Mouse (Mus musculus): ENCODE measurements around the gene Tinag. TPM values are rescaled to one million over a fixed set of nuclear protein-coding genes. Genes with fewer than 3 reads are reported as not detected.

The Tinag gene
- polyA plus RNA-seq, 1 experiment from 2014 or later = 7.4 TPM

GRCm38 (mm10) chr9:77035361-77035760 is 10.2 kb downstream of the Tinag start:
- H3K36me3 ChIP-seq (ENCODE audit: control insufficient read depth, insufficient read depth, low read length) = no peaks in the 10 kb centered on the region
- H3K27ac ChIP-seq (ENCODE audit: low read depth) = no peak overlapping the region
- H3K9me3 ChIP-seq (ENCODE audit: control insufficient read depth, low read length) = no peaks in the 10 kb centered on the region
- no peak for DNase-seq (ENCODE audit: low spot score)
- WGBS = 72% methylated on average over 2 of the region's 2 CpGs
- ATAC-seq (replicated peaks; ENCODE audit: low FRiP score, low TSS enrichment, low read depth) = no peak
- H3K4me2 ChIP-seq (ENCODE audit: low read length) = no peak overlapping the region
- no peak overlapping the region for H3K9ac ChIP-seq (ENCODE audit: low read length)
- H3K4me1 ChIP-seq (replicated peaks; ENCODE audit: control insufficient read depth, insufficient read depth, low read length) = no peaks in the 10 kb centered on the region
- H3K27me3 ChIP-seq (replicated peaks; ENCODE audit: control insufficient read depth, insufficient read depth, low read length) = no peaks in the 10 kb centered on the region
- no peak overlapping the region for H3K4me3 ChIP-seq (ENCODE audit: low read depth, low read length)

GRCm38 (mm10) chr9:77032430-77033154 is 13.0 kb downstream of the Tinag start:
- ATAC-seq (replicated peaks; ENCODE audit: low FRiP score, low TSS enrichment, low read depth) (no peak), DNase-seq (ENCODE audit: low spot score) (no peak)
- Histone ChIP-seq H3K9ac (ENCODE audit: low read length) (no peak overlapping the region), H3K36me3 (ENCODE audit: control insufficient read depth, insufficient read depth, low read length) (no peaks in the 10 kb centered on the region), H3K27ac (ENCODE audit: low read depth) (no peak overlapping the region), H3K9me3 (ENCODE audit: control insufficient read depth, low read length) (no peaks in the 10 kb centered on the region), H3K4me2 (ENCODE audit: low read length) (no peak overlapping the region), H3K27me3 (replicated peaks; ENCODE audit: control insufficient read depth, insufficient read depth, low read length) (no peaks in the 10 kb centered on the region), H3K4me1 (replicated peaks; ENCODE audit: control insufficient read depth, insufficient read depth, low read length) (no peaks in the 10 kb centered on the region), H3K4me3 (ENCODE audit: low read depth, low read length) (no peak overlapping the region)
- 61% methylated on average over 9 of the region's 9 CpGs for WGBS

GRCm38 (mm10) chr9:77025271-77025670 is 20.3 kb downstream of the Tinag start:
- no peaks in the 10 kb centered on the region for H3K9me3 ChIP-seq (ENCODE audit: control insufficient read depth, low read length)
- H3K4me1 ChIP-seq (replicated peaks; ENCODE audit: control insufficient read depth, insufficient read depth, low read length) = no peaks in the 10 kb centered on the region
- no peak overlapping the region for H3K4me2 ChIP-seq (ENCODE audit: low read length)
- no peak overlapping the region for H3K4me3 ChIP-seq (ENCODE audit: low read depth, low read length)
- 72% methylated on average over 2 of the region's 2 CpGs for WGBS
- no peak for DNase-seq (ENCODE audit: low spot score)
- no peak overlapping the region for H3K9ac ChIP-seq (ENCODE audit: low read length)
- H3K27ac ChIP-seq (ENCODE audit: low read depth) = no peak overlapping the region
- H3K27me3 ChIP-seq (replicated peaks; ENCODE audit: control insufficient read depth, insufficient read depth, low read length) = no peaks in the 10 kb centered on the region
- no peaks in the 10 kb centered on the region for H3K36me3 ChIP-seq (ENCODE audit: control insufficient read depth, insufficient read depth, low read length)
- ATAC-seq (replicated peaks; ENCODE audit: low FRiP score, low TSS enrichment, low read depth) = no peak

- no peaks in the 10 kb centered on the region for H3K27me3 ChIP-seq (replicated peaks; ENCODE audit: control insufficient read depth, insufficient read depth, low read length)
- ATAC-seq (replicated peaks; ENCODE audit: low FRiP score, low TSS enrichment, low read depth) = no peak
- H3K4me2 ChIP-seq (ENCODE audit: low read length) = no peak overlapping the region
- no peak overlapping the region for H3K4me3 ChIP-seq (ENCODE audit: low read depth, low read length)
- WGBS = 81% methylated on average over 4 of the region's 4 CpGs
- H3K27ac ChIP-seq (ENCODE audit: low read depth) = no peak overlapping the region
- DNase-seq (ENCODE audit: low spot score) = no peak
- H3K36me3 ChIP-seq (ENCODE audit: control insufficient read depth, insufficient read depth, low read length) = no peaks in the 10 kb centered on the region
- no peaks in the 10 kb centered on the region for H3K4me1 ChIP-seq (replicated peaks; ENCODE audit: control insufficient read depth, insufficient read depth, low read length)
- H3K9ac ChIP-seq (ENCODE audit: low read length) = no peak overlapping the region
- H3K9me3 ChIP-seq (ENCODE audit: control insufficient read depth, low read length) = no peaks in the 10 kb centered on the region
Observed at GRCm38 (mm10) chr9:77018935-77019334, 26.7 kb downstream of the Tinag start.

GRCm38 (mm10) chr9:76996021-76996420 is 49.6 kb downstream of the Tinag start:
- ATAC-seq (replicated peaks; ENCODE audit: low FRiP score, low TSS enrichment, low read depth) (no peak), DNase-seq (ENCODE audit: low spot score) (no peak)
- no peak overlapping the region for H3K4me2 ChIP-seq (ENCODE audit: low read length)
- H3K27ac ChIP-seq (ENCODE audit: low read depth) = no peak overlapping the region
- no peaks in the 10 kb centered on the region for H3K4me1 ChIP-seq (replicated peaks; ENCODE audit: control insufficient read depth, insufficient read depth, low read length)
- H3K9ac ChIP-seq (ENCODE audit: low read length) = no peak overlapping the region
- no peaks in the 10 kb centered on the region for H3K36me3 ChIP-seq (ENCODE audit: control insufficient read depth, insufficient read depth, low read length)
- 91% methylated on average over 1 of the region's 1 CpGs for WGBS
- no peak overlapping the region for H3K4me3 ChIP-seq (ENCODE audit: low read depth, low read length)
- H3K9me3 ChIP-seq (ENCODE audit: control insufficient read depth, low read length) = no peaks in the 10 kb centered on the region
- H3K27me3 ChIP-seq (replicated peaks; ENCODE audit: control insufficient read depth, insufficient read depth, low read length) = no peaks in the 10 kb centered on the region

GRCm38 (mm10) chr9:76989946-76990345 is 55.6 kb downstream of the Tinag start:
- DNase-seq (ENCODE audit: low spot score) (no peak), ATAC-seq (replicated peaks; ENCODE audit: low FRiP score, low TSS enrichment, low read depth) (no peak)
- Histone ChIP-seq H3K9me3 (ENCODE audit: control insufficient read depth, low read length) (no peaks in the 10 kb centered on the region), H3K36me3 (ENCODE audit: control insufficient read depth, insufficient read depth, low read length) (no peaks in the 10 kb centered on the region), H3K4me3 (ENCODE audit: low read depth, low read length) (no peak overlapping the region), H3K27ac (ENCODE audit: low read depth) (no peak overlapping the region), H3K4me1 (replicated peaks; ENCODE audit: control insufficient read depth, insufficient read depth, low read length) (no peaks in the 10 kb centered on the region), H3K4me2 (ENCODE audit: low read length) (no peak overlapping the region), H3K27me3 (replicated peaks; ENCODE audit: control insufficient read depth, insufficient read depth, low read length) (no peaks in the 10 kb centered on the region), H3K9ac (ENCODE audit: low read length) (no peak overlapping the region)

GRCm38 (mm10) chr9:76934813-76935212 is 110.8 kb downstream of the Tinag start:
- Histone ChIP-seq H3K27ac (ENCODE audit: low read depth) (no peak overlapping the region), H3K4me3 (ENCODE audit: low read depth, low read length) (no peak overlapping the region), H3K9ac (ENCODE audit: low read length) (no peak overlapping the region), H3K4me1 (replicated peaks; ENCODE audit: control insufficient read depth, insufficient read depth, low read length) (no peaks in the 10 kb centered on the region), H3K27me3 (replicated peaks; ENCODE audit: control insufficient read depth, insufficient read depth, low read length) (no peaks in the 10 kb centered on the region), H3K36me3 (ENCODE audit: control insufficient read depth, insufficient read depth, low read length) (no peaks in the 10 kb centered on the region), H3K4me2 (ENCODE audit: low read length) (no peak overlapping the region), H3K9me3 (ENCODE audit: control insufficient read depth, low read length) (no peaks in the 10 kb centered on the region)
- ATAC-seq (replicated peaks; ENCODE audit: low FRiP score, low TSS enrichment, low read depth) (no peak), DNase-seq (ENCODE audit: low spot score) (no peak)
- WGBS = 82% methylated on average over 1 of the region's 1 CpGs

GRCm38 (mm10) chr9:76915093-76915661 is 130.4 kb downstream of the Tinag start:
- no peak overlapping the region for H3K9ac ChIP-seq (ENCODE audit: low read length)
- DNase-seq (ENCODE audit: low spot score) = no peak
- no peak for ATAC-seq (replicated peaks; ENCODE audit: low FRiP score, low TSS enrichment, low read depth)
- no peak overlapping the region for H3K4me2 ChIP-seq (ENCODE audit: low read length)
- H3K27me3 ChIP-seq (replicated peaks; ENCODE audit: control insufficient read depth, insufficient read depth, low read length) = no peaks in the 10 kb centered on the region
- H3K36me3 ChIP-seq (ENCODE audit: control insufficient read depth, insufficient read depth, low read length) = no peaks in the 10 kb centered on the region
- no peaks in the 10 kb centered on the region for H3K4me1 ChIP-seq (replicated peaks; ENCODE audit: control insufficient read depth, insufficient read depth, low read length)
- no peaks in the 10 kb centered on the region for H3K9me3 ChIP-seq (ENCODE audit: control insufficient read depth, low read length)
- 86% methylated on average over 5 of the region's 5 CpGs for WGBS
- H3K4me3 ChIP-seq (ENCODE audit: low read depth, low read length) = no peak overlapping the region
- no peak overlapping the region for H3K27ac ChIP-seq (ENCODE audit: low read depth)

Measured in intestine, embryonic 14.5 days (tissue).